Mouse (Mus musculus): ENCODE data around the gene H13. TPM values are rescaled to one million over a fixed set of nuclear protein-coding genes. Genes with fewer than 3 reads are reported as not detected.

The H13 gene
- total and polyA plus RNA-seq, 3 experiments, result 116 to 175 (median 137) TPM

DNA sequence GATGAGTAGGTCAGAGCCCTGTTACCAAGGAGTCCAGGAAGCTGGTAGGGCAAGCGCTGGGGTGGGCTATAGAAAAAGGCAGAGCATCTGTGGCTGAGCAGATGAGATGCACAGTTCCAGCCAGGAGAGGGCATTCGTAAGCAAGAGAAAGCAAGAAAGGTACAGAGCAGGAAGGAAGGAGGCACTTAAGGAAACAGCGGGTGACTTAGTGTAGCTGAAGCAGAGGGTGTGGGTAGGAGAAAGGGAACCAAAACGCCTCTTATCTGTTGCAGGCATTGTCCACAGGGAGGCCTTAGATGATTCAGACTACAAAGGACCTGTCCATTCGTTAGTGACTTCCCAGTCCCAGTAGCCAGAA is 2.4 kb downstream of the H13 start (continued):
- TF ChIP-seq NRF1 (IDR thresholded peaks at IDR 0.05; ENCODE audit: low read depth, low read length) (no peak), TCF12 (IDR thresholded peaks at IDR 0.05; ENCODE audit: low read depth, low read length) (peak; percentile 7; the same call in 1 of the 2 replicates), ETS1 (conservative IDR thresholded peaks at IDR 0.05; ENCODE audit: low read depth, low read length) (no peak), EP300 (IDR thresholded peaks at IDR 0.05; ENCODE audit: low read length) (no peak), POLR2AphosphoS2 (IDR thresholded peaks at IDR 0.05; ENCODE audit: low read depth, low read length) (no peak), NELFE (IDR thresholded peaks at IDR 0.05; ENCODE audit: low read depth, low read length) (0 out of 2 replicates have a peak, but pooled peaks have one; percentile 7), JUND (conservative IDR thresholded peaks at IDR 0.05; ENCODE audit: low read depth, low read length) (no peak)

DNA sequence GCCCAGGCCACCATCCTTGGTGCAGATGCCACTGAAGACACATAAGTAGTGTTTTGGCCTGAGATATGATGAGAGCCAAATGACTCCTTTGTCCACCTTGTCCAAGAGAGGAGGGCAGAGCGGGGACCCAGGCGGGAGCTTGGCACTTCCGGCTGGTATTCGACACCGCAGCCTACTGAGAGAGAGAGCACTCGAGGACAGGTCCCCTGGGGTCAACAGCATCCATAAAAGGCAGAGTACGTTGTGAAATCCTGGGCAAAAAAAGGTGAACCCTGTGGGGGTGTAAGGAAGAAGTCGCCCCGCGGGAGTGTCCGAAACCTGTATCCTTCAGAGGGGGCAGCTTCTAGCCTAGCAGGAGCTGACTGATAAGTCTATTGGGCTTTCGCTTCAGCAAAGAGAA is 2.9 kb downstream of the H13 start:
- no peaks in the 10 kb centered on the region for H3K27me3 ChIP-seq (replicated peaks)
- peak overlapping the region; percentile 90 for H3K4me2 ChIP-seq (ENCODE audit: insufficient read depth, low read depth, poor library complexity, severe bottlenecking)
- peaks cover 19 to 58% of the 10 kb centered on the region in 2 experiments for H3K4me1 ChIP-seq (ENCODE audit: control insufficient read depth in 1 of 2, insufficient read depth in 2 of 2)
- TF ChIP-seq MAZ (IDR thresholded peaks at IDR 0.05; ENCODE audit: low read depth, low read length) (no peak), CTCF (conservative IDR thresholded peaks at IDR 0.05 in 1 of 2, IDR thresholded peaks at IDR 0.05 in 1 of 2; ENCODE audit: low read depth in 2 of 2, low read length in 2 of 2) (no peak), RAD21 (IDR thresholded peaks at IDR 0.05; ENCODE audit: low read depth, low read length) (no peak)
- H3K27ac ChIP-seq (ENCODE audit: insufficient read depth, low read depth), result no peak overlapping the region
- no peaks in the 10 kb centered on the region for H3K9me3 ChIP-seq (replicated peaks; ENCODE audit: low read length)
- in situ Hi-C loops (cut with MboI; ENCODE audit: low pct_ligation_motif_present, low pct_unique_long_range_greater_than_20kb, low sequenced_read_pairs) (no loop called here), dilution Hi-C loops (cut with MboI; ENCODE audit: extremely low pct_ligation_motif_present, extremely low pct_unique_long_range_greater_than_20kb, low sequenced_read_pairs) (no loop called here)
- peaks cover 67% of the 10 kb centered on the region for H3K79me2 ChIP-seq (replicated peaks; ENCODE audit: control insufficient read depth, extremely low read depth, insufficient read depth, poor library complexity, severe bottlenecking)
- peak overlapping the region; percentile 22; the same call in 1 of the 2 replicates for H3K9ac ChIP-seq (ENCODE audit: insufficient read depth, low read depth)
- H3K4me3 ChIP-seq (replicated peaks in 1 of 3; ENCODE audit: low read depth in 2 of 3, low read length in 2 of 3, poor library complexity in 1 of 3), result peak overlapping the region in 2 of 3 experiments; percentile 79 to 96
- peaks cover 29 to 50% of the 10 kb centered on the region in 2 experiments for H3K36me3 ChIP-seq (replicated peaks in 1 of 2; ENCODE audit: control insufficient read depth in 1 of 2, insufficient read depth in 1 of 2, low read length in 1 of 2)
- DNase-seq (ENCODE audit: extremely low read depth), result no peak

DNA sequence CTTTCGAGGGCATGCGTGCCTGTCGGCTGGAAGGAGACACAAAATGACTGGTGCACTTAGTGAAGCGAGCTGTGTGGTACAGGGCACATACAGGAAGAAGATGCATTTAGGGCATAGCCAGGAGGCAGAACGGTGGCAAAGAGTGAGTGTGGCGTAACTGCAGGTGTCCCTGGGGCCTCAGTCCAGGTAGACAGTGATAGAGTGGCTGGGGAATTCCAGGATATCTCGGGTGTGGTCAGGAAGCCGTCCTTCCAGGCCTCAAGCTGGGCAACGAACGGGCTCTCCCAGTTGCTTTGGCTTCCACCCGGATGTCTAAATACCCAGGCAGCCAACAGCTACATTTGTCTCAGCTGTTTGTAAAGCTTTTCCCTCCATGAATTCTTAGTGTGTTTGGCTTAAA is 4.9 kb downstream of the H13 start:
- peaks cover 45 to 68% of the 10 kb centered on the region in 2 experiments for H3K36me3 ChIP-seq (replicated peaks in 1 of 2; ENCODE audit: control insufficient read depth in 1 of 2, insufficient read depth in 1 of 2, low read length in 1 of 2)
- peaks cover 76% of the 10 kb centered on the region for H3K79me2 ChIP-seq (replicated peaks; ENCODE audit: control insufficient read depth, extremely low read depth, insufficient read depth, poor library complexity, severe bottlenecking)
- no peak overlapping the region for H3K9ac ChIP-seq (ENCODE audit: insufficient read depth, low read depth)
- peak; percentile 21 for DNase-seq (ENCODE audit: extremely low read depth)
- dilution Hi-C loops (cut with MboI; ENCODE audit: extremely low pct_ligation_motif_present, extremely low pct_unique_long_range_greater_than_20kb, low sequenced_read_pairs), result no loop called here
- in situ Hi-C loops (cut with MboI; ENCODE audit: low pct_ligation_motif_present, low pct_unique_long_range_greater_than_20kb, low sequenced_read_pairs), result no loop called here
- H3K27ac ChIP-seq (ENCODE audit: insufficient read depth, low read depth), result no peak overlapping the region; the same call in 1 of the 2 replicates
- peaks cover 19 to 69% of the 10 kb centered on the region in 2 experiments for H3K4me1 ChIP-seq (ENCODE audit: control insufficient read depth in 1 of 2, insufficient read depth in 2 of 2)
- no peak overlapping the region for H3K4me3 ChIP-seq (replicated peaks in 1 of 3; ENCODE audit: low read depth in 2 of 3, low read length in 2 of 3, poor library complexity in 1 of 3)
- H3K27me3 ChIP-seq (replicated peaks), result no peaks in the 10 kb centered on the region
- TF ChIP-seq USF1 (IDR thresholded peaks at IDR 0.05; ENCODE audit: low read depth, low read length), result no peak
- no peak for TF ChIP-seq GABPA (IDR thresholded peaks at IDR 0.05; ENCODE audit: insufficient replicate concordance, low read depth, low read length)
- TF ChIP-seq MEF2A (IDR thresholded peaks at IDR 0.05; ENCODE audit: borderline replicate concordance, low read depth, low read length), result no peak
- H3K9me3 ChIP-seq (replicated peaks; ENCODE audit: low read length), result no peaks in the 10 kb centered on the region
- no peak overlapping the region for H3K4me2 ChIP-seq (ENCODE audit: insufficient read depth, low read depth, poor library complexity, severe bottlenecking)
